Mouse (Mus musculus) G1E (cell line): ENCODE data around the gene Fam84b. TPM values are rescaled to one million over a fixed set of nuclear protein-coding genes. Genes with fewer than 3 reads are reported as not detected.
A peak's percentile ranks its signal among the peaks of the same experiment; 100 is the strongest.

ENCODE experiments used
- ATAC-seq: 2 replicates; pipeline ENCODE4 v1.8.0; 2016; ENCODE audit warnings: mild to moderate bottlenecking; ENCODE audit not compliant: insufficient number of reproducible peaks, poor library complexity, low FRiP score, severe bottlenecking; ENCODE audit errors: extremely low read depth
- DNase-seq: peaks from one replicate; pipeline ENCODE4 v3.0.0; 2012; ENCODE audit warnings: low spot score
- H3K27me3 ChIP-seq: 2 replicates; pipeline ENCODE4 v1.6.1; 2012; ENCODE audit warnings: mild to moderate bottlenecking, low read length, inconsistent platforms; ENCODE audit not compliant: insufficient read depth
- H3K36me3 ChIP-seq: replicated peaks from 2 replicates; pipeline ENCODE3; 2012; ENCODE audit warnings: mild to moderate bottlenecking, inconsistent platforms
- H3K4me1 ChIP-seq: 2 replicates; pipeline ENCODE4 v1.6.1; 2012; ENCODE audit warnings: low read depth, low read length, inconsistent platforms, mixed read lengths; ENCODE audit not compliant: insufficient read depth
- H3K4me3 ChIP-seq: 2 replicates; pipeline ENCODE4 v1.5.1; 2012; ENCODE audit warnings: low read depth, mild to moderate bottlenecking, inconsistent platforms, low read length, moderate library complexity, mixed read lengths
- H3K9me3 ChIP-seq: replicated peaks from 2 replicates; pipeline ENCODE4 v1.6.1; 2012; ENCODE audit warnings: inconsistent platforms
- CTCF ChIP-seq: IDR thresholded peaks from 2 replicates; pipeline ENCODE4 v1.5.1; 2012; ENCODE audit warnings: low read depth, low read length, inconsistent platforms, mixed read lengths
- GATA1 ChIP-seq: IDR thresholded peaks from 2 replicates; pipeline ENCODE4 v1.6.1; 2012; ENCODE audit warnings: borderline replicate concordance, low read length, inconsistent platforms, mixed read lengths
- GATA2 ChIP-seq: IDR thresholded peaks from 2 replicates; pipeline ENCODE4 v1.6.1; 2012; ENCODE audit warnings: low read depth, low read length, inconsistent platforms, borderline replicate concordance
- POLR2AphosphoS5 ChIP-seq: IDR thresholded peaks from 2 replicates; pipeline ENCODE4 v1.6.1; 2012; ENCODE audit warnings: low read depth, low read length, inconsistent platforms; ENCODE audit not compliant: insufficient replicate concordance
- TAL1 ChIP-seq: conservative IDR thresholded peaks from 2 replicates; pipeline ENCODE4 v1.6.1; 2012; ENCODE audit warnings: low read depth, low read length, inconsistent platforms, mixed read lengths
- polyA plus RNA-seq: library from polyadenylated mRNA; stranded (reverse); fragments of >175 nt; gene quantifications from 2 replicates; pipeline ENCODE4 v1.2.3, GENCODE M21; 2012
- total RNA-seq, 2 experiments: library from RNA; stranded (forward) in 1 of 2; stranded (reverse) in 1 of 2; fragments of 200-1000 nt in 1 of 2; fragments of >200 nt in 1 of 2; fragmentation: Nextera tagmentation in 1 of 2; gene quantifications; 2 replicates each; pipeline ENCODE4 v1.2.3; 2014 to 2017

Fam84b gene
- total and polyA plus RNA-seq, 3 experiments, result 0.11 TPM; not detected in 2

- no peaks in the 10 kb centered on the region for H3K36me3 ChIP-seq
- peaks cover 28% of the 10 kb centered on the region for H3K9me3 ChIP-seq
- H3K27me3 ChIP-seq, result peaks cover 11% of the 10 kb centered on the region; the same call in 1 of the 2 replicates
- DNase-seq (no peak), ATAC-seq (no peak)
- no peak overlapping the region; the same call in 1 of the 2 replicates for H3K4me3 ChIP-seq
- TF ChIP-seq CTCF, result no peak
- no peak for TF ChIP-seq GATA2
- no peak for TF ChIP-seq GATA1
- TF ChIP-seq POLR2AphosphoS5, result no peak
- TF ChIP-seq TAL1, result no peak
- H3K4me1 ChIP-seq, result no peaks in the 10 kb centered on the region
Measured at GRCm38 (mm10) chr15:60823870-60824709, 29.5 kb downstream of the Fam84b start.

DNA sequence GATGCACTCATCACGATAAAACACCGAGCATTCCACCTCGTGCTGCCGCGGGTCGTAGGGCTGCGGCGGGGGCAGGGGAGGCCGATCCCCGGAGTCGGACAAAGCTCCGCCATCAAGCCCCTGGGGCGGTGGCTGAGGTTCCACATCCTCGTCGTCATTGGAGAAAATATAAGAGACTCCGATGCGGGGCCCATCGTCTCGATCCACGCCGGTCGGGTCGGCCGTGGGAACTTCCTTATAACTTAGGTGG lies 30.0 kb downstream of the Fam84b start:
- Histone ChIP-seq H3K36me3 (no peaks in the 10 kb centered on the region), H3K9me3 (peaks cover 28% of the 10 kb centered on the region), H3K4me1 (no peaks in the 10 kb centered on the region), H3K4me3 (no peak overlapping the region; the same call in 1 of the 2 replicates), H3K27me3 (peaks cover 11% of the 10 kb centered on the region; the same call in 1 of the 2 replicates)
- DNase-seq (no peak), ATAC-seq (no peak)
- TF ChIP-seq GATA1, result no peak
- no peak for TF ChIP-seq CTCF
- no peak for TF ChIP-seq POLR2AphosphoS5
- TF ChIP-seq GATA2, result no peak
- TF ChIP-seq TAL1, result no peak

GRCm38 (mm10) chr15:60822803-60823619 lies 30.6 kb downstream of the Fam84b start:
- Histone ChIP-seq H3K27me3 (peaks cover 11% of the 10 kb centered on the region; the same call in 1 of the 2 replicates), H3K36me3 (no peaks in the 10 kb centered on the region), H3K9me3 (peaks cover 28% of the 10 kb centered on the region), H3K4me1 (no peaks in the 10 kb centered on the region), H3K4me3 (peak overlapping the region; percentile 9; the same call in 1 of the 2 replicates)
- no peak for TF ChIP-seq GATA1
- no peak for TF ChIP-seq GATA2
- no peak for TF ChIP-seq TAL1
- no peak for TF ChIP-seq POLR2AphosphoS5
- no peak for TF ChIP-seq CTCF
- DNase-seq, result no peak
- ATAC-seq, result no peak

- DNase-seq, result no peak
- Histone ChIP-seq H3K4me3 (no peak overlapping the region), H3K9me3 (peaks cover 28% of the 10 kb centered on the region), H3K4me1 (no peaks in the 10 kb centered on the region), H3K27me3 (peaks cover 11% of the 10 kb centered on the region; the same call in 1 of the 2 replicates), H3K36me3 (no peaks in the 10 kb centered on the region)
- no peak for ATAC-seq
- TF ChIP-seq POLR2AphosphoS5 (no peak), GATA2 (no peak), GATA1 (no peak), CTCF (no peak), TAL1 (no peak)
Measured at GRCm38 (mm10) chr15:60822101-60822802, 31.3 kb downstream of the Fam84b start.

DNA sequence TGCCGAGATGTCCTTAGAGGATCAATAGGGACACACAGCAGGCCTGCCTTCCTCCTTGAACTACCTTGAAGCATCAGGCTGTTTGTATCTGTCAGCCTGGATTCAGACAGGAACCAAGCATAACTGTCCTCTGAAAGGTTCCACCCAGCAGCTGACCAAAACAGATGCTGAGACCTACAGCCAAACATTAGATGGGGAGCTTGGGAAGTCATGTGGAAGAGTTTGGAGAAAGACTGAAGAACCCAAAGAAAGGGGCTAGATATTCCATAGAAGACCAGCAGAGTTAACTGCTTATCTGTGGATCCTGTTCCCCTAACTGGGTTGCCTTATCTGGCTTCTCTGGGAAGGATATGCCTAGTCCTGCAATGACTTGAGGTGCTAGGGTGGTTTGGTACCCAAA lies 35.1 kb downstream of the Fam84b start:
- Histone ChIP-seq H3K9me3 (peaks cover 13% of the 10 kb centered on the region), H3K27me3 (peaks cover 7% of the 10 kb centered on the region; the same call in 1 of the 2 replicates), H3K36me3 (no peaks in the 10 kb centered on the region), H3K4me1 (no peaks in the 10 kb centered on the region), H3K4me3 (no peak overlapping the region)
- ATAC-seq (no peak), DNase-seq (no peak)
- no peak for TF ChIP-seq GATA2
- no peak for TF ChIP-seq TAL1
- TF ChIP-seq GATA1, result no peak
- TF ChIP-seq CTCF, result no peak
- no peak for TF ChIP-seq POLR2AphosphoS5

DNA sequence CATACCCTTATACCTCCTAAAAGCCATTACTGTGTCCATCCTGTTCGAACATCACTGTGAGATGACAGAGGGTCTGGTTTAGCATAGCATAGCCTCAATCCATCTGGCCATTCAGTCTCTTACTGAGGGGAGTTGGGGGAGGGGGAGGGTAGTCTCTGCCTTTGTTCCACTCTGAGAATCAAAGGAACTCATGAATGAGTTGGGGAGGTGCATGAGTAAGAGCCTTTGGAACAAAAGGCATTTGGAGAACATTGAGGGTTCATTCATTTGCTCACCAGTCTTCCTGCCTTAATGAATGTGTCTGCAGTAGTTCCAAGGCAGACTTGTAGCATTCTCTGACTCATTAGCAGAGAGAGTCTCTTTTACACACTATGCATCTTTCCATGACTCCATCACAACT lies 37.1 kb downstream of the Fam84b start:
- Histone ChIP-seq H3K4me3 (no peak overlapping the region), H3K27me3 (no peaks in the 10 kb centered on the region), H3K4me1 (no peaks in the 10 kb centered on the region), H3K36me3 (no peaks in the 10 kb centered on the region), H3K9me3 (no peaks in the 10 kb centered on the region; the same call in 1 of the 2 replicates)
- TF ChIP-seq POLR2AphosphoS5 (no peak), CTCF (no peak), GATA2 (no peak), TAL1 (no peak), GATA1 (no peak)
- no peak; the same call in 1 of the 2 replicates for ATAC-seq
- DNase-seq, result no peak
